Mouse (Mus musculus): ENCODE data around the gene Nudt17. TPM values are rescaled to one million over a fixed set of nuclear protein-coding genes. Genes with fewer than 3 reads are reported as not detected.

Nudt17 gene
- total and polyA plus RNA-seq, 2 experiments from 2014 or later: 5.6 to 11.7 TPM

GRCm38 (mm10) chr3:96737013-96737740 lies 28.8 kb upstream of the Nudt17 start:
- no peak for TF ChIP-seq CTCF (IDR thresholded peaks at IDR 0.05; ENCODE audit: low read depth)
- H3K9me3 ChIP-seq (ENCODE audit: low read length): no peaks in the 10 kb centered on the region
- H3K27ac ChIP-seq (ENCODE audit: low read depth, low read length): no peak overlapping the region
- H3K27me3 ChIP-seq (ENCODE audit: insufficient read depth, low read length): no peaks in the 10 kb centered on the region
- no peak for DNase-seq
- no peak overlapping the region for H3K4me2 ChIP-seq (ENCODE audit: low read depth)
- WGBS: 27% methylated on average over 1 of the region's 1 CpGs
- no peak overlapping the region for H3K4me3 ChIP-seq (ENCODE audit: low read depth, low read length)
- H3K4me1 ChIP-seq (ENCODE audit: insufficient read depth): no peaks in the 10 kb centered on the region; the same call in 1 of the 2 replicates
- H3K9ac ChIP-seq: no peak overlapping the region
- no peaks in the 10 kb centered on the region for H3K36me3 ChIP-seq (ENCODE audit: insufficient read depth)
- ATAC-seq: no peak

- H3K4me3 ChIP-seq (ENCODE audit: low read depth, low read length): no peak overlapping the region
- WGBS: 91% methylated on average over 2 of the region's 2 CpGs
- no peak overlapping the region for H3K9ac ChIP-seq
- no peak for TF ChIP-seq CTCF (IDR thresholded peaks at IDR 0.05; ENCODE audit: low read depth)
- DNase-seq: no peak
- no peak for ATAC-seq
- no peak overlapping the region for H3K4me2 ChIP-seq (ENCODE audit: low read depth)
- no peaks in the 10 kb centered on the region for H3K36me3 ChIP-seq (ENCODE audit: insufficient read depth)
- no peaks in the 10 kb centered on the region for H3K27me3 ChIP-seq (ENCODE audit: insufficient read depth, low read length)
- H3K27ac ChIP-seq (ENCODE audit: low read depth, low read length): no peak overlapping the region
- H3K4me1 ChIP-seq (ENCODE audit: insufficient read depth): no peaks in the 10 kb centered on the region; the same call in 1 of the 2 replicates
- H3K9me3 ChIP-seq (ENCODE audit: low read length): no peaks in the 10 kb centered on the region
Measured at GRCm38 (mm10) chr3:96735200-96735599, 26.8 kb upstream of the Nudt17 start.

- Histone ChIP-seq H3K27me3 (ENCODE audit: insufficient read depth, low read length) (no peaks in the 10 kb centered on the region), H3K9ac (no peak overlapping the region), H3K4me3 (ENCODE audit: low read depth, low read length) (no peak overlapping the region), H3K27ac (ENCODE audit: low read depth, low read length) (no peak overlapping the region), H3K9me3 (ENCODE audit: low read length) (no peaks in the 10 kb centered on the region), H3K4me1 (ENCODE audit: insufficient read depth) (peaks cover under 1% of the 10 kb centered on the region; the same call in 1 of the 2 replicates), H3K4me2 (ENCODE audit: low read depth) (no peak overlapping the region), H3K36me3 (ENCODE audit: insufficient read depth) (no peaks in the 10 kb centered on the region)
- DNase-seq (no peak), ATAC-seq (no peak)
- TF ChIP-seq CTCF (IDR thresholded peaks at IDR 0.05; ENCODE audit: low read depth): no peak
- WGBS: 97% methylated on average over 1 of the region's 1 CpGs
Measured at GRCm38 (mm10) chr3:96733984-96734383, 25.6 kb upstream of the Nudt17 start.

- Histone ChIP-seq H3K4me1 (ENCODE audit: insufficient read depth) (peaks cover 11% of the 10 kb centered on the region; the same call in 1 of the 2 replicates), H3K4me3 (ENCODE audit: low read depth, low read length) (no peak overlapping the region), H3K9me3 (ENCODE audit: low read length) (no peaks in the 10 kb centered on the region), H3K4me2 (ENCODE audit: low read depth) (no peak overlapping the region), H3K27me3 (ENCODE audit: insufficient read depth, low read length) (no peaks in the 10 kb centered on the region), H3K27ac (ENCODE audit: low read depth, low read length) (no peak overlapping the region), H3K9ac (no peak overlapping the region), H3K36me3 (ENCODE audit: insufficient read depth) (no peaks in the 10 kb centered on the region)
- WGBS: 76% methylated on average over 5 of the region's 5 CpGs
- no peak for TF ChIP-seq CTCF (IDR thresholded peaks at IDR 0.05; ENCODE audit: low read depth)
- ATAC-seq (no peak), DNase-seq (no peak)
Measured at GRCm38 (mm10) chr3:96730785-96731184, 22.4 kb upstream of the Nudt17 start.

- no peak for ATAC-seq
- WGBS: 87% methylated on average over 3 of the region's 3 CpGs
- Histone ChIP-seq H3K36me3 (ENCODE audit: insufficient read depth) (no peaks in the 10 kb centered on the region), H3K9me3 (ENCODE audit: low read length) (no peaks in the 10 kb centered on the region), H3K27me3 (ENCODE audit: insufficient read depth, low read length) (no peaks in the 10 kb centered on the region), H3K9ac (no peak overlapping the region), H3K27ac (ENCODE audit: low read depth, low read length) (no peak overlapping the region), H3K4me3 (ENCODE audit: low read depth, low read length) (no peak overlapping the region), H3K4me2 (ENCODE audit: low read depth) (no peak overlapping the region; the same call in 1 of the 2 replicates), H3K4me1 (ENCODE audit: insufficient read depth) (peaks cover 11% of the 10 kb centered on the region; the same call in 1 of the 2 replicates)
- no peak for DNase-seq
- no peak for TF ChIP-seq CTCF (IDR thresholded peaks at IDR 0.05; ENCODE audit: low read depth)
Measured at GRCm38 (mm10) chr3:96729403-96729784, 21.0 kb upstream of the Nudt17 start.

- H3K27ac ChIP-seq (ENCODE audit: low read depth, low read length): no peak overlapping the region
- H3K4me2 ChIP-seq (ENCODE audit: low read depth): peak overlapping the region; percentile 64
- peaks cover 11% of the 10 kb centered on the region; the same call in 1 of the 2 replicates for H3K4me1 ChIP-seq (ENCODE audit: insufficient read depth)
- H3K4me3 ChIP-seq (ENCODE audit: low read depth, low read length): peak overlapping the region; percentile 56
- peak overlapping the region; percentile 70 for H3K9ac ChIP-seq
- no peak for ATAC-seq
- no peak for TF ChIP-seq CTCF (IDR thresholded peaks at IDR 0.05; ENCODE audit: low read depth)
- DNase-seq: no peak
- 22% methylated on average over 7 of the region's 7 CpGs for WGBS
- no peaks in the 10 kb centered on the region for H3K9me3 ChIP-seq (ENCODE audit: low read length)
- H3K27me3 ChIP-seq (ENCODE audit: insufficient read depth, low read length): no peaks in the 10 kb centered on the region
- H3K36me3 ChIP-seq (ENCODE audit: insufficient read depth): 0 out of 2 replicates have a peak, but pooled peaks cover 1% of the 10 kb centered on the region
Measured at GRCm38 (mm10) chr3:96728634-96729402, 20.5 kb upstream of the Nudt17 start.
